Mouse (Mus musculus): ENCODE data around the gene Zfp689.

DNA sequence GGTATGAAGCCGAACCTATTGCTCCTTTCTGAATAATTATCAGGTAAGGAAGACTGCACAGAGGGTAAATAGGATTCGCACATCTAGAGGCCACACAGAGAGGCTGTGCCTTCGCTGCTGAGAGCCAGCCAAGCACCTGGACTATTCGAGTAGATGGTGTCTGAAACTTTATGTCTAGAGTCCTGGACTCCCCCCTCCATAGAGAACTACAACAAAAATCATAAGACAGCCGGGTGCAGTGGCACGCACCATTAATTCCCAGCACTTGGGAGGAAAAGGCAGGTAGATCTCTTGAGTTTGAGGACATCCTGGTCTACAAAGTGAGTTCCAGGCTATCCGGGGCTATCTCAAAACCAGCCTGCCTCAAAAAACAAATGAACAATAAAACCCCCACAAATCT lies 1.0 kb upstream of the Zfp689 start:
- no peak for TF ChIP-seq EP300 (IDR thresholded peaks at IDR 0.05; ENCODE audit: low read depth)
- no peak for TF ChIP-seq CTCF (IDR thresholded peaks at IDR 0.05; ENCODE audit: low read depth)

Data from liver, postnatal 0 days (tissue).